Mouse (Mus musculus): ENCODE data around the gene Gm2564. TPM values are rescaled to one million over a fixed set of nuclear protein-coding genes. Genes with fewer than 3 reads are reported as not detected.
"Not testable (repeated sequence)": the region's sequence is repeated elsewhere in the genome, so short reads cannot be mapped to it uniquely, and the experiment has no call there.

Gm2564 gene
- 1 to 10 TPM; 1.3 to 2.8 TPM for total RNA-seq (2021)
- long read RNA-seq, experiment 1, result 0 reads
- long read RNA-seq, experiment 2, result 0 reads

GRCm38 (mm10) chr4:42629419-42629818 is at the start of gene Gm2564:
TSS of gene Gm2564 (plus strand) at chr4:42629719.
- not testable (repeated sequence) for DNase-seq

GRCm38 (mm10) chr4:42611895-42612294 is 17.6 kb upstream of the Gm2564 start, which contains the start of gene Gm10591:
TSS of gene Gm10591 (plus strand) at chr4:42612195.
- not testable (repeated sequence) for DNase-seq

GRCm38 (mm10) chr4:42654951-42655350 is 25.4 kb downstream of the Gm2564 start, which contains the start of gene Ccl27b:
TSS of gene Ccl27b (plus strand) at chr4:42655251.
- DNase-seq, result not testable (repeated sequence)

GRCm38 (mm10) chr4:42661793-42662192 is 32.3 kb downstream of the Gm2564 start, which contains the start of gene Il11ra2:
TSS of gene Il11ra2 (minus strand) at chr4:42661893.
- not testable (repeated sequence) for DNase-seq

GRCm38 (mm10) chr4:42675415-42675814 is 45.9 kb downstream of the Gm2564 start:
- DNase-seq, result not testable (repeated sequence)

- DNase-seq, result not testable (repeated sequence)
Observed at GRCm38 (mm10) chr4:42679365-42679764, 49.8 kb downstream of the Gm2564 start.

- not testable (repeated sequence) for DNase-seq
Observed at GRCm38 (mm10) chr4:42680374-42681356, 51.1 kb downstream of the Gm2564 start.

Other genes starting within 250 kb of the Gm2564 start
- not detected for gene Gm21586, start 190.3 kb upstream of the Gm2564 start, total RNA-seq (2021)
- gene Gm2163, start 163.0 kb upstream of the Gm2564 start, total RNA-seq (2021), result not detected
- gene Fam205a2, start 101.5 kb upstream of the Gm2564 start, total RNA-seq (2021), result not detected
- gene Gm10591, start 17.5 kb upstream of the Gm2564 start, total RNA-seq (2021), result not detected
- not detected for gene Ccl27b, start 25.5 kb downstream of the Gm2564 start, total RNA-seq (2021)
- not detected for gene Il11ra2, start 32.2 kb downstream of the Gm2564 start, total RNA-seq (2021)
- under 1 TPM in 1 of 2 experiments, not detected in 1; 0.72 TPM for gene 4930578G10Rik, start 105.8 kb downstream of the Gm2564 start, total RNA-seq (2021)
- gene Ccl19, start 126.9 kb downstream of the Gm2564 start, total RNA-seq (2021), result not detected
- 10 to 100 TPM in 1 of 2 experiments, 1 to 10 TPM in 1; 8.8 to 19.3 TPM for gene Ccl21a, start 144.3 kb downstream of the Gm2564 start, total RNA-seq (2021)
- not detected for gene Fam205a1, start 224.2 kb downstream of the Gm2564 start, total RNA-seq (2021)
- gene Gm12394, start 227.1 kb downstream of the Gm2564 start, total RNA-seq (2021), result not detected
- 1 to 10 TPM in 1 of 2 experiments, under 1 TPM in 1; 0.90 to 1.2 TPM for gene Fam205c, start 244.5 kb downstream of the Gm2564 start, total RNA-seq (2021)